Mouse (Mus musculus): ENCODE results near the gene Acoxl.

GRCm38 (mm10) chr2:128167930-128168329 lies 329.3 kb downstream of the Acoxl start:
- no peak for TF ChIP-seq GATA1 (IDR thresholded peaks at IDR 0.05; ENCODE audit: low read length)
- no peak for TF ChIP-seq TAL1 (IDR thresholded peaks at IDR 0.05; ENCODE audit: low read length)

Measured in erythroblast, embryonic 14.5 days (primary cell).